Mouse (Mus musculus) brain, embryonic 18.5 days (tissue): Measurements from ENCODE around the gene Mgme1.

Experiments used
- DNase-seq: peaks from one replicate; pipeline ENCODE4 v3.0.0-alpha.2; 2012; ENCODE audit warnings: low read depth, low spot score

Mgme1 gene

GRCm38 (mm10) chr2:144305721-144306294 is 35.3 kb downstream of the Mgme1 start:
- no peak for DNase-seq

DNA sequence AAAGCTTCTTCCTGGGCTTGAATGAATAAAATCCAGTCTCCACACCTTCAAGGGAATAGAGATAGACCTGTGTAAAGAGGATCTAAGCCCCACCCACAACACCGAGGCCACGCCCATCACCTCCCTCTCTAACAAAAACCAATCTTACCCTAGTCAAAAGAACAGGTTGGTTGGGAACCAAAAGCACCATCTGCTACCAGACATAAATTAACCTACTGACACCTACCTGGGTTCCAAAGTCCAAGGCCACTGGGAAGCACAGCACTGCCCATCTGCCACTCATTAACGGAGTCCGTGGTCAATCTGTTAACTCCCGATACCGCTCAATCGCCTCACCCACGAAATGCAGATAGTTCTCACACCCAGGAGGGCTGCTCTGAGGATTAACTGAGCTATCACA is 38.1 kb downstream of the Mgme1 start:
- no peak for DNase-seq

DNA sequence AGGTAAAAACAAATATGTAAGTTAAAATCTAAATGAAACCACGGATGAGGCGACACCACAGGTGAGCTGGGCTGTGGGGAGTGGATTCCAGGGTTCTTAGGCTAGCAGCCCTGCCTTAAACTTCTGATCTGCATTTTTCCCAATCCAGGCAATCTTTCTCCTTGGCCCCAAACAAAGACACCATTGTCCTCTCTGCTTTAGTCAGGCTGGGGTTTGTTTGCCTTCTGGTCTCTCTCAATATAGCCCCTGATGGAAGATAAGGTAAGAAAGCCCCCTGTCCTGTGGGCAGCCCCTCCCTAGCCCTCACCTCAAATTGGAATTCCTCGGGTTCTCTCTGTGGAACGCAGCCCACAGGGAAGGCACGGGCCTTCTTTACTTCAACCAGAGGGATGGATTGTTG is 39.8 kb downstream of the Mgme1 start:
- DNase-seq: no peak

DNA sequence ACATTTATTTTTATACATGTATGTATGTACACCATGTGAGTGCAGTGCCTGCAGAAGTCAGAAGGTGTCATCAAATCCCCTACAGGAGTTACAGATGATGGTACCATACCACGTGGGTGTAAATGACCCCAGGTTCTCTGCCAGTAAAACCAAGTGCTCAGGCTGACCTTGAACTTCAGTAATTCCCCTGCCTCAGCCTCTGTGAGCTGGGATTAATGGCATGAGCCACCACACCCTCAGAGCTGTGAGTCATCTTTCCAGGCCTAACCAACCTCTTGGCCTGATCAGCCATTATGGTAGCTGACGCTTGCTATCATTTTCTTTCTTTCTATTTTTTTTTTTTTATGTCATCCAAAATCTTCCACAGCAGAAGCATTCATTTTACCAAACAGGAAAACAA is 40.9 kb downstream of the Mgme1 start:
- no peak for DNase-seq

- no peak for DNase-seq
These were observed 53.8 kb downstream of the Mgme1 start for GRCm38 (mm10) chr2:144324218-144324617.

DNA sequence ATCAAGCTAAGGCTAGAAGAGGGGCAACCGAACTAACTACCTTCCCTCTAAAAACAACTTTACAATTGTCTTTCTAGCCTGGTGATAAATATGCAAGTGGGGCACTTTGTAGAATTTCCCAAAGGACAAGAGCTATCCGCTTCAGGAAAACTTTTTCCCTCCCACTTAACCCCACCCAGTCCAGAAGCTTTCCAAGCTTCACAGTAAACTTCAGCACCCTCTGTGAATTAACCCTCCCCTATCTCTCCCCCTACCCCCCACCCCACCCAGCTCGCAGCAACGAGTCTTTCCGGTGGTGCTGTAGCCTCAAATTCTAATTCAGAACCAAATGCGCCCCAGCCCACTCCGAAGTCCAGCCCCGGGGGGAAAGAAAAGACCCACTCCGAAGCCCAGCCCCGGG is 59.0 kb downstream of the Mgme1 start:
- no peak for DNase-seq

DNA sequence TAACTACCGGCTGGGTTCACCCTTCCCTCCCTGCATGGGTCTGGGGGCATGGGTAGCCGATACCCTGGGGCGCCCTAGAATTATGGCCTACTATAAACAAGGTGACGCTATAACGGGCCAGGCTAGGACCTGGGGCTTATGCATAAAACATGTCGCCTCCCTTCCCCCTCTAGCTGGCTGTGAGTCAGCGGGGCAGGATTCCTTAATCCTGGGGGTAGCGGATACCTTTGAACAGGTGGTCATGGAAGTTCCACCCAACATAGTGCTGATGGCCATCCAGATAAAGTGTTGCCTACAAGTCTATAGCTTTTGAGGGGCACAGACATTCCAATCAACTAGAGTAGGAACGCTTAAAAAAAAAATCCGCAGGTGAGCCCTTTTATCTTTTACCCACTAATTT is 59.5 kb downstream of the Mgme1 start:
- no peak for DNase-seq

DNA sequence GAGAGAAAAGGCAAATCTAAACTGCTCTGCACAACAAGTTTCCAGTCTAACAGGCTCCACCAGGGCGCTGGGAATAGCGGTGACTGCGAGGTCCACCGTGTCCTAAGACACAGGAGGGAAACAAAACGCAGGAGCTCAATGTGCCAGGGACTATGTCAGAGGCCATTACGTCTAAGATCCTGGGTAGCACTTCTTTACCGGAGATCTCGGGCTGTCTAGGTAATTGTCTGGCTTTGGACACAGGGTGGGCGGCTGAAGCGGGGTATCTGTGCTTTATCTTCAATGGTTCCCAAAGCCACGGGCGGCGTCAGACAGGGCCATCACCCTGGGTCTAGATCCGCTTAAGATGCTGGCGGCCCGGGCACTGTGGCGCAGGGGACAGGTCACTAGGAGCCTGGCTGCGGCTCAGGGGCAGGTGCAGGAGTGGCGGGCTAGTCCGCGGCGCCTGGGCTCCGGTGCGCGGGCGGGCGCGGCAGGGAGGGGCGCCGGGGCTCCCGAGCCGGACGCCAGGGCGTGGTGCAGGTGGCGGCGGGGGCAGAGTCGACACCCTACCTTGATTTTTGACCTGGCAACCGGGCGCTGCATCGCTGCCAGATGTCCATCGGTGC is 60.0 kb downstream of the Mgme1 start:
- no peak for DNase-seq
